Mouse (Mus musculus): Measurements from ENCODE around the gene Fkbp2.

Gene Fkbp2

DNA sequence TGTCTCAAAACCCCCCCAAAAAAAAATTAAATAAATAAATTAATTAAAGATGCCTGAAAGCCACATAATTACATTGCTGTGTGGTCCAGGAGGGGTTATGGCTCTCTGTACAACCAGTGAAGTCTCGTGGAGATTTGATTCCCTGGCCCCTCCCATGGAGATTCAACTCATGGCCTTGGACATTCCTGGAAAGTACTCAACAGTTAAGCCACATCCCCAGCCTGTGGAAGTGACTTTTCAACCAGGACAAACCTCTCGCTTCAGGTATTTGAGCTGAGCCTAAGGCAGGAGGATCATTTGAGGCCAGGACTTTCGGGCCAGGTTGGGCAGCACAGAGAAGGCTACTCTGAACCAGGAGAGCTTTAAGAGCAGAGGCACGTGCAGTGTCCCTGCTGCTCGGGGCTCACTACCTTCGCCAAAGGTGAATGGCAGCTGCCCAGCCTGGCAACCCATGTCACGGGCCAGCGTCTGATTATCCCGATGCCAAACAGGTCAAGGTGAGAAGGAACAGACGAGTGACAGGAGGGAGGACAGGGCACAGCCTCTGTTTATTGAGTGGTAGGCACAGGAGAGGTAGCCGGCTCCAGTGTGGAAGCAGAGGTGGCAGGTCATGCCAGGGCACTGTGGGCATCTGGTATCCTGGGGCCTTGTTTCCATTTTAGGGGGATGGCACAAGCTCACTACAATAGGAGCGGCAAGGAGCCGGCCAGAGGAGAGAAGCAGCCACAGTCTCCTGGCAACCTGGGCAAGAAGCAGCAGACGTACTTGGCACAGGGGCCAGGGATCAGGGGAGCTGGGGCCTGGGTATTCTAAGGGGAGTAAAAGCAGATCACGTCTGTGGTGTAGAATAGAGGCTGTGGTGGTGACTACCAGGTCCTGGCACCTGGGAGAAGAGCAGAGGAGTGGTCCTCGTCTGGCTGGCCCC, 42.5 kb downstream of the Fkbp2 start:
- no peak for DNase-seq

DNA sequence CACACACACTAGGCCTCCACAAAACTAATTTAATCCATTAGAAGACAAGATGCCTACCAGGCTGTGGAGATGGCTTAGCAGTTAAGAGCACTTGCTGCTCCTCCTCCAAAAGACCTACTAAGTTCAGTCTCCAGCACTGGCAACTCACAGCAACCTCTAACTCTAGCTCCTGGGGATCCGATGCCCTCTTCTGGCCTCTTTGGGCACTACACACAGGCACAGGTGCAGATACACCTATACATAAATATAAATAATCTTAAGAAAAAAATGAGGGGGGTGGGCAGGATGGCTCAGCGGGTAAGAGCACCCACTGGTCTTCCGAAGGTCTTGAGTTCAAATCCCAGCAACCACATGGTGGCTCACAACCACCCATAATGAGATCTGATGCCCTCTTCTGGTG, 44.0 kb downstream of the Fkbp2 start:
- DNase-seq, result peak; percentile 66

- DNase-seq, result no peak
Measured at GRCm38 (mm10) chr19:6934195-6934977, 45.9 kb downstream of the Fkbp2 start, which contains the start of gene Kcnk4. Kcnk4 (minus strand) TSS chr19:6934515.

DNA sequence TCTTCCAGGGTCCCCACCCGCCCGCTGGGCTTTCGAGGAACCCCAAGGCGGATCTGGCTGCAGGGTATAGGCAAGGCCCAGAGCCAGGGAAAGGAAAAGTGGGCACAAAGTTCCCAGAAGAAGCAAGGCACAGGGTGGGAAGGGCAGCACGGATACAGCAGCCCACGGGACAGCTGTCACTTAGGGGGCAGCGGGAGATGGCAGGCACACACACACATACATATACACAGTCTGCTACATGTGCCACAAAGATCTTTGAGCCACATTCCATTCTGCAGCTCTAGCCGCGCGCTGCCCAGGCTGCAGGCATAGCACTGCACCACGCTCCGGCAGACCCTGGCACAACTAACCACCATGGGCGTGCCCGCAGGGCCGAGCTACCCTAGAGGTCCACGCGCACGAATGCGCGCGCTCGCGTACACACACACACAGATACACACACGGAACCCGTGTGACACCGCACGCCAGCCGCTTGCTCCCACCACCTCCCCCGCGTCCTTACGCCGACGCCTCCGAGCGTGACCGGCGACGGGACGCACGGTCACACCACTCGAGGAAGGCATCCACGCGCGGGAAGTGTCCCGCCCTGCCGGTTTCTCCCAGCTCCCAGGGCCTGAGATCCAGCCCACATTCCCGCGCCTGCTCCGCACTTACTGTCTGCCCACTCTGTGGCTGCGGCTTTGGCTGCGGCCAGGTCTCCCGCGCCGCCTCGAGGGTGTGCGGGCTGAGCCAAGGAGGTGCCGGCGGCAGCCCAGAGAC, 46.7 kb downstream of the Fkbp2 start:
- no peak for DNase-seq

DNA sequence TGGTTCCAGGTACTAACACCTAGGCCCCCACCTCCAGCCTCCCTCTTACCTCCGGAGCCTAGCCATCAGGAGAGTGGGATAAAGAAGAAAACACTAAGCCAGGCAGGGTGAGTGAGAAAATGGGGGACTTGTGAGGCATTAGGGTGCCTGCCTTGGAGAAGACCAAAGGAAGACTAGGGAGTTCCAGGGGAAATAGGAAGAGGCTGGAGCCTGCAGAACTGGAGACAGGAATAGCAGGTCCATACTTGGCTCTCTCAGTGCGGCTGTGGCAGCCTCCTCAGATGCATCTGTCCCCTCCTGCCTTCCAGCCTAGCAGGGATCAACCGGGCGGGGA, 47.2 kb downstream of the Fkbp2 start:
- DNase-seq, result no peak

DNA sequence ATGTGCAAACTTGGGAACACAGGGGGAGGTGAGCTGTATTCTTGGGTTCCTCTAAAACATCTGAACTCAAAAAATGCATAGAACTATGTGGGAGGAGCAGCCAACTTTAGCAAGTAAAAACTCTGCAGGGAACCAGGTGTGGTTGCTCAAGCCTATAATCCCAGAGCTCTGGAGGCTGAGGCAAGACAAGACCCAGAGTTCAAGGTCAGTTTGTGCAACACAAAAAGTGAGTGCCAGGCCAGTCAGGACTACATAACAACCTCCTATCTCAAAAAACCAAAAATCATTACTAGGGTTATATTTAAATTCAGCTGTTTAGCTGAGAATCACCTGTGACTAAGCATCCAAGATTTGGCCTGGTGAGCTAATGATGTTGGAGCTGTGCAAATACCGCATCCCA, 48.3 kb downstream of the Fkbp2 start:
- no peak for DNase-seq

GRCm38 (mm10) chr19:6931002-6931401, 49.3 kb downstream of the Fkbp2 start:
- DNase-seq, result no peak

DNA sequence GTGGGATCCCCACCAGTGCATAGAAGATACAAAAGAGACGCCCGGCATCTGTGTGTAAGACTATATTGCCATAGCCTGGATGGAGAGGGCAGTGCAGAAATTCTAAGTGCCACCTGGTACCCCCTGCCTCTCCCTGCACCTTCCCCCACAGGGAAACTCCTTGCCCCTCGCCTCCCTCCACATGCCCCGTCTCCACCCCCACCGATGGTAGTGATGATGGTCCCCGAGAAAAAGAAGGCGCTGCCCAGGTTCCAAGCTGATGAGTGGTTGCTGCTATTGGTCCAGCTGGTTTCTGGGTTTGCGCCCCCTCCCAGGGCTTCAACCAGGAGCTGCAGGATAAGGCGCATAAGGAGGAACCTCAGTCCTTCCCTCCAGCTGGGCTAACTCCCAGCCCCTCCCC, 52.2 kb downstream of the Fkbp2 start:
- DNase-seq, result no peak

Data from thymus, postnatal 14 days (tissue).